Mouse (Mus musculus) kidney, adult 2 months (tissue): ENCODE results near the gene Rsg1. TPM values are rescaled to one million over a fixed set of nuclear protein-coding genes. Genes with fewer than 3 reads are reported as not detected.

ENCODE experiments used
- DNase-seq: peaks from one replicate; pipeline ENCODE4 v3.0.0; 2021
- H3K27ac ChIP-seq: fragments of 200-500 bp; 2 replicates; pipeline ENCODE4 v1.5.1; 2012; ENCODE audit warnings: low read depth, low read length, control low read depth, inconsistent platforms; ENCODE audit not compliant: insufficient read depth
- H3K27me3 ChIP-seq: fragments of 200-500 bp; replicated peaks from 2 replicates; pipeline ENCODE4 v1.6.1; 2012; ENCODE audit warnings: mild to moderate bottlenecking, moderate library complexity, low read length, inconsistent platforms; ENCODE audit not compliant: control insufficient read depth, insufficient read depth
- H3K36me3 ChIP-seq: fragments of 200-500 bp; 2 replicates; pipeline ENCODE4 v1.6.1; 2012; ENCODE audit warnings: mild to moderate bottlenecking, moderate library complexity, low read length, inconsistent platforms; ENCODE audit not compliant: control insufficient read depth, insufficient read depth
- H3K4me1 ChIP-seq: fragments of 200-500 bp; 2 replicates; pipeline ENCODE4 v1.6.1; 2011; ENCODE audit warnings: low read length; ENCODE audit not compliant: control insufficient read depth, insufficient read depth
- H3K4me3 ChIP-seq: fragments of 200-500 bp; 2 replicates; pipeline ENCODE4 v1.5.1; 2011; ENCODE audit warnings: mild to moderate bottlenecking, low read depth, low read length, control low read depth; ENCODE audit not compliant: insufficient read depth
- CTCF ChIP-seq: fragments of 200-500 bp; conservative IDR thresholded peaks from 2 replicates; pipeline ENCODE4 v1.5.1; 2011; ENCODE audit warnings: low read depth, mild to moderate bottlenecking, control low read depth, low read length, moderate library complexity, mixed read lengths; ENCODE audit not compliant: insufficient read depth, insufficient read length
- POLR2A ChIP-seq: fragments of 200-500 bp; IDR thresholded peaks from one replicate; pipeline ENCODE4 v1.6.1; 2011; ENCODE audit warnings: low read depth, low read length, control low read depth
- WGBS: fragments of 180-500 bp; shearing (Covaris S2); methylation state at CpG from one replicate; pipeline ENCODE4 v1.1.7; 2018; 5-methylcytosine and 5-hydroxymethylcytosine counted together
- polyA plus RNA-seq: library from polyadenylated mRNA; depleted of rRNA; stranded (reverse); fragments of >200 nt; gene quantifications from 2 replicates; pipeline ENCODE4 v1.2.3, GENCODE M21; 2012; rRNA removed

Rsg1 gene
- polyA plus RNA-seq, 1 experiment, result 1.2 TPM

- no peak for DNase-seq
- H3K4me3 ChIP-seq, result no peak overlapping the region
- H3K4me1 ChIP-seq, result no peaks in the 10 kb centered on the region
- H3K27me3 ChIP-seq, result no peaks in the 10 kb centered on the region
- 67% methylated on average over 6 of the region's 6 CpGs for WGBS
- no peak overlapping the region for H3K27ac ChIP-seq
- no peaks in the 10 kb centered on the region for H3K36me3 ChIP-seq
- TF ChIP-seq CTCF, result 0 out of 2 replicates have a peak, but pooled peaks have one; percentile 23
- TF ChIP-seq POLR2A, result no peak
Measured at GRCm38 (mm10) chr4:141269080-141269479, 55.3 kb downstream of the Rsg1 start.

- no peak for TF ChIP-seq POLR2A
- no peak overlapping the region for H3K4me3 ChIP-seq
- 76% methylated on average over 15 of the region's 15 CpGs for WGBS
Measured at GRCm38 (mm10) chr4:141270201-141270940, 56.6 kb downstream of the Rsg1 start.

GRCm38 (mm10) chr4:141271228-141271627 lies 57.5 kb downstream of the Rsg1 start:
- Histone ChIP-seq H3K27ac (no peak overlapping the region), H3K36me3 (no peaks in the 10 kb centered on the region), H3K4me1 (no peaks in the 10 kb centered on the region), H3K27me3 (no peaks in the 10 kb centered on the region), H3K4me3 (no peak overlapping the region)
- no peak for DNase-seq
- WGBS, result 68% methylated on average over 7 of the region's 7 CpGs
- no peak for TF ChIP-seq CTCF
- TF ChIP-seq POLR2A, result no peak

More at GRCm38 (mm10) chr4:141270201-141270940, 56.6 kb downstream of the Rsg1 start:
- Histone ChIP-seq H3K27ac (no peak overlapping the region), H3K36me3 (no peaks in the 10 kb centered on the region), H3K27me3 (no peaks in the 10 kb centered on the region), H3K4me1 (no peaks in the 10 kb centered on the region)
- DNase-seq, result no peak

GRCm38 (mm10) chr4:141271721-141272120 lies 58.0 kb downstream of the Rsg1 start:
- Histone ChIP-seq H3K27me3 (no peaks in the 10 kb centered on the region), H3K4me1 (no peaks in the 10 kb centered on the region), H3K36me3 (no peaks in the 10 kb centered on the region), H3K4me3 (no peak overlapping the region), H3K27ac (no peak overlapping the region)
- WGBS, result 60% methylated on average over 6 of the region's 6 CpGs
- DNase-seq, result peak; percentile 51
- no peak for TF ChIP-seq CTCF
- no peak for TF ChIP-seq POLR2A

GRCm38 (mm10) chr4:141272878-141273277 lies 59.1 kb downstream of the Rsg1 start:
- no peak overlapping the region for H3K4me3 ChIP-seq
- peaks cover 5% of the 10 kb centered on the region for H3K4me1 ChIP-seq
- H3K27me3 ChIP-seq, result no peaks in the 10 kb centered on the region
- peak overlapping the region; percentile 11; the same call in 1 of the 2 replicates for H3K27ac ChIP-seq
- 25% methylated on average over 14 of the region's 14 CpGs for WGBS
- no peak for TF ChIP-seq POLR2A
- no peak for TF ChIP-seq CTCF
- H3K36me3 ChIP-seq, result no peaks in the 10 kb centered on the region
- DNase-seq, result peak; percentile 52

GRCm38 (mm10) chr4:141273296-141273695 lies 59.5 kb downstream of the Rsg1 start:
- Histone ChIP-seq H3K4me1 (peaks cover 7% of the 10 kb centered on the region), H3K4me3 (no peak overlapping the region), H3K36me3 (no peaks in the 10 kb centered on the region), H3K27ac (0 out of 2 replicates have a peak overlapping the region, but pooled peaks have one; percentile 0), H3K27me3 (no peaks in the 10 kb centered on the region)
- WGBS, result 22% methylated on average over 12 of the region's 12 CpGs
- peak; percentile 79 for DNase-seq
- no peak for TF ChIP-seq POLR2A
- TF ChIP-seq CTCF, result peak; percentile 97

- peaks cover 11% of the 10 kb centered on the region for H3K4me1 ChIP-seq
- no peak overlapping the region for H3K4me3 ChIP-seq
- WGBS, result 74% methylated on average over 23 of the region's 23 CpGs
- H3K27me3 ChIP-seq, result no peaks in the 10 kb centered on the region
- no peak for TF ChIP-seq CTCF
- no peak for TF ChIP-seq POLR2A
- no peaks in the 10 kb centered on the region for H3K36me3 ChIP-seq
- DNase-seq, result no peak
- no peak overlapping the region for H3K27ac ChIP-seq
Measured at GRCm38 (mm10) chr4:141274485-141275341, 61.0 kb downstream of the Rsg1 start.

Other genes starting within 250 kb of the Rsg1 start
- gene Atp13a2, start 227.1 kb upstream of the Rsg1 start, polyA plus RNA-seq, result 46.3 and 56.0 TPM in 2 replicates
- 14.9 and 18.0 TPM in 2 replicates for gene Mfap2, start 203.5 kb upstream of the Rsg1 start, polyA plus RNA-seq
- 34.7 and 41.8 TPM in 2 replicates for gene Crocc, start 153.4 kb upstream of the Rsg1 start, polyA plus RNA-seq
- 60.3 and 64.9 TPM in 2 replicates for gene Necap2, start 135.6 kb upstream of the Rsg1 start, polyA plus RNA-seq
- gene Spata21, start 125.6 kb upstream of the Rsg1 start, polyA plus RNA-seq, result 0.03 and 0.26 TPM in 2 replicates
- gene Szrd1, start 74.2 kb upstream of the Rsg1 start, polyA plus RNA-seq, result 59.3 and 60.3 TPM in 2 replicates
- 11.7 and 13.0 TPM in 2 replicates for gene Fbxo42, start 66.0 kb upstream of the Rsg1 start, polyA plus RNA-seq
- gene Arhgef19, start 25.5 kb downstream of the Rsg1 start, polyA plus RNA-seq, result 4.9 and 5.1 TPM in 2 replicates
- 8.1 and 9.6 TPM in 2 replicates for gene Epha2, start 87.3 kb downstream of the Rsg1 start, polyA plus RNA-seq
- gene Fam131c, start 154.3 kb downstream of the Rsg1 start, polyA plus RNA-seq, result 1.8 and 2.0 TPM in 2 replicates
- gene Clcnka, start 184.8 kb downstream of the Rsg1 start, polyA plus RNA-seq, result 99.3 and 105 TPM in 2 replicates
- 286 and 318 TPM in 2 replicates for gene Clcnkb, start 202.1 kb downstream of the Rsg1 start, polyA plus RNA-seq
- 2.9 and 9.5 TPM in 2 replicates for gene Hspb7, start 206.8 kb downstream of the Rsg1 start, polyA plus RNA-seq
- 0.11 and 0.14 TPM in 2 replicates for gene Srarp, start 222.1 kb downstream of the Rsg1 start, polyA plus RNA-seq
- 23.4 and 28.9 TPM in 2 replicates for gene Zbtb17, start 230.7 kb downstream of the Rsg1 start, polyA plus RNA-seq